Mouse (Mus musculus) neural tube, embryonic 12.5 days (tissue): Measurements from ENCODE around the gene Ece1. TPM values are rescaled to one million over a fixed set of nuclear protein-coding genes. Genes with fewer than 3 reads are reported as not detected.

ENCODE experiments used
- ATAC-seq: fragments of 200-750 bp; cut with Nextera tagmentation; 2 replicates; pipeline ENCODE4 v1.8.0; 2017; ENCODE audit warnings: low read depth, mild to moderate bottlenecking, moderate TSS enrichment, moderate library complexity; ENCODE audit not compliant: low FRiP score
- H3K27ac ChIP-seq: fragments of 300-500 bp; sonication (generic); 2 replicates; pipeline ENCODE4 v1.5.1; 2016
- H3K27me3 ChIP-seq: fragments of 300-500 bp; sonication (generic); replicated peaks from 2 replicates; pipeline ENCODE4 v1.6.1; 2016; ENCODE audit warnings: mild to moderate bottlenecking
- H3K36me3 ChIP-seq: fragments of 300-500 bp; sonication (generic); 2 replicates; pipeline ENCODE4 v1.6.1; 2016; ENCODE audit warnings: mild to moderate bottlenecking
- H3K4me1 ChIP-seq: fragments of 300-500 bp; sonication (generic); 2 replicates; pipeline ENCODE4 v1.6.1; 2016
- H3K4me2 ChIP-seq: fragments of 300-500 bp; sonication (generic); replicated peaks from 2 replicates; pipeline ENCODE4 v1.6.1; 2016; ENCODE audit warnings: mild to moderate bottlenecking
- H3K4me3 ChIP-seq: fragments of 300-500 bp; sonication (generic); 2 replicates; pipeline ENCODE4 v1.5.1; 2016
- H3K9ac ChIP-seq: fragments of 300-500 bp; sonication (generic); 2 replicates; pipeline ENCODE4 v1.6.1; 2016; ENCODE audit warnings: mild to moderate bottlenecking
- H3K9me3 ChIP-seq: fragments of 300-500 bp; sonication (generic); 2 replicates; pipeline ENCODE4 v1.6.1; 2016; ENCODE audit warnings: mild to moderate bottlenecking
- WGBS: fragments of 180-500 bp; shearing (Covaris S2); methylation state at CpG from one replicate; pipeline ENCODE4 v1.1.7; 2016; 5-methylcytosine and 5-hydroxymethylcytosine counted together
- polyA plus RNA-seq: library from polyadenylated mRNA; unstranded; fragments of >200 nt; fragmentation: Nextera tagmentation; extraction: Ambion mirVana; gene quantifications from 2 replicates; pipeline ENCODE4 v1.2.1, GENCODE M21; 2016

Ece1 gene
- polyA plus RNA-seq, 1 experiment from 2014 or later, result 27.4 TPM

DNA sequence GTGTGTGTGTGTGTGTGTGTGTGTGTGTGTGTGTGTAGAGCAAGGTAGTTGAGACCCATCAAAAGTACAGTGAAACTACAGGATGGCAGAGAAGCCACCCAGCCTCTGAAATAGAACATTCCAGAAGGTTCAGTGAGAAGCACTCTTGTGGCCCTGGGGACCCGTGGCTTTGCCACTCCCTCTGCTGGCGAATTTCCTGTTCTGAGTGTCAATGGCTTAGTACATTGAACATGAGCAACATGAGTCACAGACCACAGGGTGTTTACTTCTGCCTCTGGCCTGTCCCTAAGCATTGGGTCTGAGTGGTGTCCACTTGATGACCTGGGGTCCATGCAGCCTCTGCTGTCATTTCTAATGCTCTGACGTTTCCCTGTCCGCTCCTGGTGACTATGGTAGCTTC is 28.6 kb downstream of the Ece1 start:
- Histone ChIP-seq H3K9ac (no peak overlapping the region), H3K9me3 (no peaks in the 10 kb centered on the region), H3K4me2 (no peak overlapping the region), H3K36me3 (no peaks in the 10 kb centered on the region), H3K27me3 (no peaks in the 10 kb centered on the region), H3K27ac (0 out of 2 replicates have a peak overlapping the region, but pooled peaks have one; percentile 9), H3K4me3 (no peak overlapping the region), H3K4me1 (peaks cover 25% of the 10 kb centered on the region)
- 75% methylated on average over 4 of the region's 4 CpGs for WGBS
- ATAC-seq, result no peak

DNA sequence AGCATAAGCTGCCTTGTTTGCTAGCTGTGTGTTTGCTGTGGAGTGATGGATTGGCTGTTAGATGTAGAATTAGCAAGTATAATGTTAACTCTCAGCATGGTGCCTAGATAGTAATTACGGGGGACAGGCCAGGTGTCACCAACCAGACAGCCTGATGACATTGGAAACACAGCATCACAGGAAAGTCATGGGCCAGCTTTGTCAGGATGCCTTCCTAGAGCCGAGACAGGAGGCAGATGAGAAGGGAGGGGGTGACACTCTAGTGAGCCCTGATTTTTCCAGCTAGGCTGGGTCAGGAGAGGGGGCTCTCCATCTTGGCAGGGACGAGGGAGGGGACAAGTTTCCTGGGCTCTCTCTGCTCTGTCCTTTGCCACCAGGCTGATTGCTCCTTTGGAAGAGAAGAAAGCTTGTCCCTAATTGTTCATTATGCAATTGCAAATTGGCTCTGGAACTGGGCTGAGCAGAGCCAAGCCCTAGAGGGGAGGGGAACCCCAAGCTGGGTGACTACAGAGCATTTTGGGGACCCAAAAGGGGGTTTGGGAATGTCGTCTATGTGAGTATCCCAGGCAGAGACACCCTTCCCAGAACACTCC is 29.6 kb downstream of the Ece1 start:
- ATAC-seq, result peak; percentile 43; the same call in 1 of the 2 replicates
- 13% methylated on average over 4 of the region's 4 CpGs for WGBS

DNA sequence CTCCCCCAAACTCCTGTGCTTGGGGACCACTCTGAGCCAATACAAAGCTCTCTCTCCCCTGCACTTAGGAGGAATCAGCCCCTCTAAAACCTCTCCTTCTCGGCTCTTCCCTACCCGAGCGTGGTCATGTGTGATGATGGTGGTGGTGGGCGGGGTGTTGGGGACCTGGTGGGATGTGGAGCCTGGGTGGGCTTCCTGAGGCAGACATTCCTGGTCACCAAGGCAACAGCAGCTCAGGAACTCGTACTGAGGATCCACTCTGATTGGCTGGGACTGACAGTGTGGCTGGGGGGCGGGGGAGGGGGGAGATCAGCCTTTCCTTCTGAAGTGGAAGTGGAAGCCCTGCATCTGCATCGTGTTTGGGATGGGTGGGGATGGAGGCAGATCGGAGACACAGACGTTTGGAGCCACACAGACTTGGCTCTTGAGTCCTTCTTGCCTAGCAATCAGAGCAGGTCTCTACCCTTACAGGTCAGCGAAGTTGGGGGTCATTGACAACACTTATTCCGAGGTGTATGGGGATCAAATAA is 30.7 kb downstream of the Ece1 start:
- H3K4me2 ChIP-seq, result peak overlapping the region; percentile 49
- H3K9ac ChIP-seq, result no peak overlapping the region
- no peaks in the 10 kb centered on the region for H3K27me3 ChIP-seq
- no peak overlapping the region for H3K4me3 ChIP-seq
- WGBS, result 11% methylated on average over 11 of the region's 11 CpGs
- H3K4me1 ChIP-seq, result peaks cover 45% of the 10 kb centered on the region
- no peaks in the 10 kb centered on the region for H3K36me3 ChIP-seq
- peak; percentile 67 for ATAC-seq
- H3K9me3 ChIP-seq, result no peaks in the 10 kb centered on the region
- 0 out of 2 replicates have a peak overlapping the region, but pooled peaks have one; percentile 34 for H3K27ac ChIP-seq

More for the DNA sequence above, 29.6 kb downstream of the Ece1 start:
- H3K27ac ChIP-seq, result no peak overlapping the region
- no peaks in the 10 kb centered on the region for H3K36me3 ChIP-seq
- H3K4me3 ChIP-seq, result no peak overlapping the region
- peak overlapping the region; percentile 49 for H3K4me2 ChIP-seq
- H3K9ac ChIP-seq, result no peak overlapping the region
- H3K4me1 ChIP-seq, result peaks cover 34% of the 10 kb centered on the region
- H3K9me3 ChIP-seq, result no peaks in the 10 kb centered on the region
- H3K27me3 ChIP-seq, result no peaks in the 10 kb centered on the region

DNA sequence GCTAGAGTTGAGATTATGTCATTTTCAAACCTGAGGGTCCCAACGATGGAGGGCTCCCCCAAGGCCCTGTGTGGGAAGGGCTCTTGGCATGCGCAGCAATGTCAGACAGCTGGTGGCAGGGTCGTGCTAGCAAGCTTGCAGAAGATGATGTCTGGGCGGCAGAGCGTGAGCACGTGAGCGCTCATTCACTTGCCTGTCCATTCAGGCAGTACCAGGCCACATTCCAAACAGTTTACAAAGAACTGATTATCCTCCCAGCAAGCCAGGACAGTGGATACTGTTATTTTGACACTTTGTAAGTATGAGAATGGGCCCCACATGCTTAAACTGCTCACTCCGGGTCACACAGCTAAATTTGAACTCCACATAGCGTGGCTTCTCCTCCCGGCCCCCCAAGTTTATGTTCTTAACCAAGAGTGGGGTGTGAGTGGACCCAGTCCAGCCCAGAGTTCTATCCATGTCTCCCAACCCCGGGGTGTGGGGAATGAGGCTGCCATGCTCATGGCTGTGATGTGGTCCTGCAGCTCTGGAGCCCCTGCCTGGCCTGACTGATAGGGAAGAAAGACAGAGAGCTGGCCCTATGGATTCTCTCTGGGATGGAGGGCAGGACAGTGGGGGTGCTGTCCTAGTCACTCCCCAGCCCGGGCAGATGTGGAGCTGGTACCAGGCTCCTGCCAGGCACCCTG is 34.7 kb downstream of the Ece1 start:
- Histone ChIP-seq H3K36me3 (no peaks in the 10 kb centered on the region), H3K4me2 (peak overlapping the region; percentile 22), H3K4me1 (peaks cover 38% of the 10 kb centered on the region), H3K9ac (peak overlapping the region; percentile 40; the same call in 1 of the 2 replicates), H3K27ac (peak overlapping the region; percentile 51; the same call in 1 of the 2 replicates), H3K4me3 (no peak overlapping the region), H3K27me3 (no peaks in the 10 kb centered on the region), H3K9me3 (no peaks in the 10 kb centered on the region)
- peak; percentile 27; the same call in 1 of the 2 replicates for ATAC-seq
- 32% methylated on average over 12 of the region's 12 CpGs for WGBS

- H3K4me1 ChIP-seq, result peaks cover 37% of the 10 kb centered on the region
- H3K9me3 ChIP-seq, result no peaks in the 10 kb centered on the region
- H3K27ac ChIP-seq, result peak overlapping the region; percentile 51; the same call in 1 of the 2 replicates
- no peaks in the 10 kb centered on the region for H3K27me3 ChIP-seq
- no peak for ATAC-seq
- peak overlapping the region; percentile 40; the same call in 1 of the 2 replicates for H3K9ac ChIP-seq
- 14% methylated on average over 8 of the region's 8 CpGs for WGBS
- no peak overlapping the region for H3K4me3 ChIP-seq
- H3K4me2 ChIP-seq, result peak overlapping the region; percentile 22
- H3K36me3 ChIP-seq, result no peaks in the 10 kb centered on the region
These were observed 35.2 kb downstream of the Ece1 start for GRCm38 (mm10) chr4:137897298-137897612.

GRCm38 (mm10) chr4:137898490-137898889 is 36.5 kb downstream of the Ece1 start:
- Histone ChIP-seq H3K4me2 (no peak overlapping the region), H3K4me3 (no peak overlapping the region), H3K36me3 (no peaks in the 10 kb centered on the region), H3K27ac (no peak overlapping the region), H3K9me3 (no peaks in the 10 kb centered on the region), H3K27me3 (no peaks in the 10 kb centered on the region), H3K9ac (no peak overlapping the region), H3K4me1 (peaks cover 38% of the 10 kb centered on the region)
- ATAC-seq, result no peak
- WGBS, result 88% methylated on average over 7 of the region's 7 CpGs

DNA sequence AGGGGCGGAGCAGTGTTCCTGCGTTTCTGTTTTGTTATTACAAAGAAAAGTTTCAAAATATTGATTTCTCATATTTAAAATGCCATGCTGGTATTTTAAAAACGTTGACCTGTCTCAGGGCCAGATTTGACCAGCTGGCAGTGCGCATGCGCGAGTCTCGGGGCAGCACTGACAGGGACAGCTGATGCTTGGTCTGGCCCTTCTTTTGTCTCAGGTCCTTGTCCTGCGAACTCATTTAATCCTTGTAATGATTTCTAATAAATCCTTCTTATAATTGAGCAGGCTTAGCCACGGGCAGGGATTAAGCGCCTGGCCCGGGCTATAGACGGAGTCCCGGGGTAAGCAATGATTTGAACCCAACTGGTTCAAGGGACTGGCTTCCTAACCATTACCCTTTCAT is 40.2 kb downstream of the Ece1 start:
- Histone ChIP-seq H3K9ac (no peak overlapping the region), H3K4me3 (no peak overlapping the region), H3K4me1 (peaks cover 31% of the 10 kb centered on the region), H3K27ac (no peak overlapping the region), H3K27me3 (no peaks in the 10 kb centered on the region), H3K4me2 (no peak overlapping the region), H3K9me3 (no peaks in the 10 kb centered on the region), H3K36me3 (no peaks in the 10 kb centered on the region)
- WGBS, result 76% methylated on average over 13 of the region's 13 CpGs
- no peak for ATAC-seq

DNA sequence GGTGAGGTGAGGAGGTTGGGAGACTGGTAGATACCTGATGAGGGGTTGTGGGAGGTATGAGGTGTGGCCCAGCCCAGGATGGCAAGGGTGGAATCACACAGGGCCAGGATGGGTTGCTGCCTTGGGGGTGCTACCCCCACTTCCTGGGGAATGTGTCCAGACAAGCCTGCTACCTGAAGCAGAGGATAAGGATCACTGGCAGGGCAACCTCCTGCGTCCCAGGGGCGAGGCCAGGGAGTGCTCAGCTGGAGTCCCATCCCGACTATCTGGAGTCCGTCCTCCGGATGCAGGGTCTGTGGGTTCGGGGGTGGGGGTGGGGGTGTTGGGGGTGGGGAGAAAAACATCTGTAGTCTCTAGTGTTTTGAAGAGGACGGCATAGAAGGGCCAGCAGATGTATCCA is 40.8 kb downstream of the Ece1 start:
- Histone ChIP-seq H3K27me3 (no peaks in the 10 kb centered on the region), H3K36me3 (no peaks in the 10 kb centered on the region), H3K27ac (no peak overlapping the region), H3K9ac (no peak overlapping the region), H3K4me2 (no peak overlapping the region), H3K4me1 (peaks cover 25% of the 10 kb centered on the region), H3K9me3 (no peaks in the 10 kb centered on the region), H3K4me3 (no peak overlapping the region)
- no peak for ATAC-seq
- 37% methylated on average over 7 of the region's 7 CpGs for WGBS

- Histone ChIP-seq H3K36me3 (no peaks in the 10 kb centered on the region), H3K4me2 (no peak overlapping the region), H3K27ac (no peak overlapping the region), H3K4me3 (no peak overlapping the region), H3K9me3 (no peaks in the 10 kb centered on the region), H3K27me3 (no peaks in the 10 kb centered on the region), H3K4me1 (peaks cover 21% of the 10 kb centered on the region), H3K9ac (no peak overlapping the region)
- 56% methylated on average over 13 of the region's 13 CpGs for WGBS
- no peak for ATAC-seq
These were observed 43.0 kb downstream of the Ece1 start for GRCm38 (mm10) chr4:137904956-137905551.

- WGBS, result 65% methylated on average over 13 of the region's 13 CpGs
- H3K4me3 ChIP-seq, result no peak overlapping the region
- no peaks in the 10 kb centered on the region for H3K27me3 ChIP-seq
- ATAC-seq, result no peak
- no peaks in the 10 kb centered on the region for H3K36me3 ChIP-seq
- H3K9ac ChIP-seq, result no peak overlapping the region
- no peaks in the 10 kb centered on the region for H3K9me3 ChIP-seq
- peaks cover 12% of the 10 kb centered on the region for H3K4me1 ChIP-seq
- H3K4me2 ChIP-seq, result no peak overlapping the region
- H3K27ac ChIP-seq, result no peak overlapping the region
These were observed 45.9 kb downstream of the Ece1 start for GRCm38 (mm10) chr4:137907979-137908378.

DNA sequence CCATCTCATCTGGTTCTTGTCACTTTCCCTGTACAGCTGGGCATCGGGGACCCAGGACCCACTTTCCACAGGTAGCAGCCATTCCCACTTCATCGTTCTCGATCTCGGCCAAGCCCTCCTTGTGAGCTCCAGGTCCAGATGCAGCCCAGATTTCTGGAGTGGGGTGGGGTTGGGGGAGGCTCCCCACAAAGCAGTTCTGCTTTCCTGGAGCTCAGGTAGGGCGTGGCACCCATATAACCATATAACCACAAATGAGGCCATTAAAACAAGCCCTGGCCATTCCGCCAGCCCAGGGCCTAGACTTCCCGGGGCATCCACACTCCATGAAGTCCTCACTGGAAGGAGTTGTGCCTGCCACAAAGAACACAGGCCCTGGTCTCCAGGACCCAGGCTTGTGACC is 46.5 kb downstream of the Ece1 start:
- H3K27ac ChIP-seq, result no peak overlapping the region
- no peak overlapping the region for H3K4me3 ChIP-seq
- no peak for ATAC-seq
- peaks cover 15% of the 10 kb centered on the region for H3K4me1 ChIP-seq
- WGBS, result 70% methylated on average over 7 of the region's 7 CpGs
- H3K9me3 ChIP-seq, result no peaks in the 10 kb centered on the region
- no peak overlapping the region for H3K9ac ChIP-seq
- no peaks in the 10 kb centered on the region for H3K27me3 ChIP-seq
- H3K36me3 ChIP-seq, result no peaks in the 10 kb centered on the region
- no peak overlapping the region for H3K4me2 ChIP-seq

DNA sequence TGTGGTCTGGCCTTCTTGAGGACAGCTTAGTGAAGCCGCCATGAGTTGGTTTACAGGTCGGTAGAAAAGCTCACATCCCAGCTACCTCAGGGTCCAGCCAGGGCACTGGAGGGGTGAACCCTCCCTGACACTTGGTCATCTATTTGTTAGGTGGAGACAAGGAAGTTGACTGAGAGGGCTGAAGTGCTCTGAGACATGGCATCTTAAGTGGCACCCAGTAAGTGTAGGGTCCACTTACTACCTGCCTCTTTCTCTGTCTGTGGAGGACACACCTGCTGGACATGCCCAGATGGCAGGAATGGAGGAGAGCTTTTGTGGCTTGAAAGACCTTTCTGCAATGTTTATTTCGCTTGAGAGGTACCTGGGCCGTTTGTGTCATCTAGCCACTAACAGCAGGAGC is 46.9 kb downstream of the Ece1 start:
- no peak for ATAC-seq
- Histone ChIP-seq H3K36me3 (no peaks in the 10 kb centered on the region), H3K4me2 (no peak overlapping the region), H3K9me3 (no peaks in the 10 kb centered on the region), H3K27me3 (no peaks in the 10 kb centered on the region), H3K4me1 (peaks cover 20% of the 10 kb centered on the region), H3K27ac (no peak overlapping the region), H3K4me3 (no peak overlapping the region), H3K9ac (no peak overlapping the region)
- WGBS, result 70% methylated on average over 4 of the region's 4 CpGs
